Mouse (Mus musculus) liver, embryonic 14.5 days (tissue): ENCODE data around the gene Atg4d. TPM values are rescaled to one million over a fixed set of nuclear protein-coding genes. Genes with fewer than 3 reads are reported as not detected.

Experiments used
- ATAC-seq: fragments of 200-750 bp; cut with Nextera tagmentation; 2 replicates; pipeline ENCODE4 v1.8.0; 2017; ENCODE audit warnings: moderate number of reproducible peaks, mild to moderate bottlenecking, moderate library complexity; ENCODE audit not compliant: insufficient read depth
- DNase-seq, 3 experiments: peaks; one replicate each; pipeline ENCODE4 v3.0.0-alpha.2; 2012 to 2013; ENCODE audit warnings: low read depth in 3 of 3, low spot score in 3 of 3
- H3K27ac ChIP-seq: fragments of 300-500 bp; sonication (generic); 2 replicates; pipeline ENCODE4 v1.5.1; 2014; ENCODE audit warnings: moderate library complexity, mild to moderate bottlenecking, control low read depth, inconsistent platforms
- H3K27me3 ChIP-seq: fragments of 300-500 bp; sonication (generic); 2 replicates; pipeline ENCODE4 v1.6.1; 2014; ENCODE audit warnings: mild to moderate bottlenecking, low read length, moderate library complexity; ENCODE audit not compliant: control insufficient read depth, insufficient read depth
- H3K36me3 ChIP-seq: fragments of 300-500 bp; sonication (generic); replicated peaks from 2 replicates; pipeline ENCODE4 v1.6.1; 2014; ENCODE audit warnings: low read depth; ENCODE audit not compliant: control insufficient read depth, insufficient read depth
- H3K4me1 ChIP-seq, 2 experiments: fragments of 200-500 bp in 1 of 2; fragments of 300-500 bp in 1 of 2; sonication (generic) in 1 of 2; replicated peaks; 2 replicates each; pipeline ENCODE4 v1.6.1; 2012 to 2014; ENCODE audit warnings: antibody characterized with exemption in 1 of 2, inconsistent platforms in 1 of 2, low read length in 1 of 2; ENCODE audit not compliant: control insufficient read depth in 2 of 2, insufficient read depth in 2 of 2
- H3K4me2 ChIP-seq: fragments of 300-500 bp; sonication (generic); 2 replicates; pipeline ENCODE4 v1.6.1; 2014; ENCODE audit warnings: low read depth, mild to moderate bottlenecking, control low read depth, moderate library complexity
- H3K4me3 ChIP-seq, 2 experiments: fragments of 200-500 bp in 1 of 2; fragments of 300-500 bp in 1 of 2; sonication (generic) in 1 of 2; 2 replicates each; pipeline ENCODE4 v1.5.1; 2012 to 2014; ENCODE audit warnings: low read depth in 2 of 2, low read length in 2 of 2, mild to moderate bottlenecking in 2 of 2, control low read depth in 1 of 2, inconsistent platforms in 1 of 2, moderate library complexity in 1 of 2; ENCODE audit not compliant: insufficient read depth in 1 of 2
- H3K9ac ChIP-seq: fragments of 300-500 bp; sonication (generic); replicated peaks from 2 replicates; pipeline ENCODE4 v1.6.1; 2014; ENCODE audit warnings: mild to moderate bottlenecking, control low read depth, moderate library complexity
- H3K9me3 ChIP-seq: fragments of 300-500 bp; sonication (generic); 2 replicates; pipeline ENCODE4 v1.6.1; 2016; ENCODE audit warnings: low read length, mixed read lengths; ENCODE audit not compliant: control insufficient read depth
- CTCF ChIP-seq: IDR thresholded peaks from 2 replicates; pipeline ENCODE4 v1.5.1; 2016; ENCODE audit warnings: antibody characterized with exemption, low read depth, control low read depth
- EP300 ChIP-seq: IDR thresholded peaks from 2 replicates; pipeline ENCODE4 v1.6.1; 2016; ENCODE audit warnings: antibody characterized with exemption, low read depth
- WGBS: fragments of 180-500 bp; shearing (Covaris S2); extraction: QIAGEN DNeasy Blood & Tissue Kit; methylation state at CpG from one replicate; pipeline ENCODE4 v1.1.7; 2014; ENCODE audit not compliant: insufficient replicate concordance; 5-methylcytosine and 5-hydroxymethylcytosine counted together
- polyA plus RNA-seq, 2 experiments: library from polyadenylated mRNA; depleted of rRNA in 1 of 2; stranded (reverse) in 1 of 2; unstranded in 1 of 2; fragments of >200 nt; fragmentation: Nextera tagmentation in 1 of 2; extraction: Ambion mirVana in 1 of 2; gene quantifications; 2 replicates each; pipeline versions ENCODE4 v1.2.1 to v1.2.3; 2012 to 2014

Atg4d gene
- polyA plus RNA-seq (2012; rRNA removed) (21.5 and 38.9 TPM in 2 replicates), polyA plus RNA-seq (2014; fragmentation: Nextera tagmentation; extraction: Ambion mirVana) (69.3 and 78.1 TPM in 2 replicates)

- Histone ChIP-seq H3K9ac (peak within 1 kb of the TSS; percentile 99), H3K4me1 (peaks cover 23 to 34% of the 10 kb centered on the region in 2 experiments), H3K27me3 (no peaks in the 10 kb centered on the region), H3K4me2 (peak within 1 kb of the TSS; percentile 97), H3K36me3 (peaks cover 37% of the 10 kb centered on the region), H3K4me3 (peak within 1 kb of the TSS; percentile 98), H3K27ac (peak within 1 kb of the TSS; percentile 92), H3K9me3 (no peaks in the 10 kb centered on the region)
- peak; percentile 99 for DNase-seq
- ATAC-seq = peak; percentile 88
- under 1% methylated on average over 49 of the region's 49 CpGs for WGBS
- TF ChIP-seq EP300 = peak; percentile 65; the same call in 1 of the 2 replicates
- no peak for TF ChIP-seq CTCF
These were observed at the start of gene Atg4d for GRCm38 (mm10) chr9:21265000-21265561. Gene Atg4d (plus strand): TSS chr9:21265293.

GRCm38 (mm10) chr9:21216050-21216841, 48.8 kb upstream of the Atg4d start:
- Histone ChIP-seq H3K4me3 (no peak overlapping the region), H3K36me3 (no peaks in the 10 kb centered on the region), H3K4me2 (no peak overlapping the region), H3K4me1 (peaks cover 4 to 6% of the 10 kb centered on the region in 2 experiments), H3K27me3 (no peaks in the 10 kb centered on the region), H3K9ac (no peak overlapping the region), H3K9me3 (no peaks in the 10 kb centered on the region), H3K27ac (no peak overlapping the region)
- no peak for DNase-seq
- no peak for TF ChIP-seq EP300
- no peak for ATAC-seq
- WGBS = 70% methylated on average over 25 of the region's 25 CpGs

GRCm38 (mm10) chr9:21219820-21220219, 45.3 kb upstream of the Atg4d start:
- H3K4me2 ChIP-seq = no peak overlapping the region
- H3K4me1 ChIP-seq = peaks cover 10 to 15% of the 10 kb centered on the region in 2 experiments
- H3K9ac ChIP-seq = no peak overlapping the region
- WGBS = 45% methylated on average over 3 of the region's 3 CpGs
- TF ChIP-seq EP300 = no peak
- peak; percentile 15; the same call in 1 of the 2 replicates for TF ChIP-seq CTCF
- H3K4me3 ChIP-seq = no peak overlapping the region
- no peaks in the 10 kb centered on the region for H3K27me3 ChIP-seq
- no peak for ATAC-seq
- H3K27ac ChIP-seq = no peak overlapping the region
- H3K36me3 ChIP-seq = no peaks in the 10 kb centered on the region
- no peak for DNase-seq
- no peaks in the 10 kb centered on the region for H3K9me3 ChIP-seq

- TF ChIP-seq EP300 (no peak), CTCF (peak; percentile 99)
- Histone ChIP-seq H3K36me3 (no peaks in the 10 kb centered on the region), H3K4me2 (peak overlapping the region; percentile 80), H3K9ac (peak overlapping the region; percentile 61), H3K4me3 (peak overlapping the region; percentile 54 to 65), H3K9me3 (no peaks in the 10 kb centered on the region), H3K27ac (peak overlapping the region; percentile 79), H3K27me3 (no peaks in the 10 kb centered on the region), H3K4me1 (peaks cover 10 to 22% of the 10 kb centered on the region in 2 experiments)
- peak; percentile 92 for ATAC-seq
- 4% methylated on average over 21 of the region's 21 CpGs for WGBS
- peak; percentile 92 to 94 (median 93) for DNase-seq
These were observed 44.4 kb upstream of the Atg4d start for GRCm38 (mm10) chr9:21220490-21221382.
